Mouse (Mus musculus) embryonic facial prominence, embryonic 11.5 days (tissue): Measurements from ENCODE around the gene Sytl1. TPM values are rescaled to one million over a fixed set of nuclear protein-coding genes. Genes with fewer than 3 reads are reported as not detected.

Experiments used
- ATAC-seq: fragments of 200-750 bp; cut with Nextera tagmentation; replicated peaks from 2 replicates; pipeline ENCODE4 v1.8.0; 2017; ENCODE audit warnings: low read depth; ENCODE audit not compliant: insufficient number of reproducible peaks, low FRiP score, low TSS enrichment
- DNase-seq: peaks from one replicate; pipeline ENCODE4 v3.0.0-alpha.2; 2015; ENCODE audit warnings: low spot score
- H3K27ac ChIP-seq: fragments of 300-500 bp; sonication (generic); replicated peaks from 2 replicates; pipeline ENCODE4 v1.5.1; 2014; ENCODE audit warnings: mild to moderate bottlenecking, low read depth, low read length, control low read depth
- H3K27me3 ChIP-seq: fragments of 300-500 bp; sonication (generic); 2 replicates; pipeline ENCODE4 v1.6.1; 2014; ENCODE audit warnings: mild to moderate bottlenecking, low read length, moderate library complexity, mixed read lengths; ENCODE audit not compliant: control insufficient read depth, insufficient read depth
- H3K36me3 ChIP-seq: fragments of 300-500 bp; sonication (generic); replicated peaks from 2 replicates; pipeline ENCODE4 v1.6.1; 2014; ENCODE audit warnings: low read depth, mild to moderate bottlenecking, low read length, moderate library complexity, mixed read lengths; ENCODE audit not compliant: control insufficient read depth, insufficient read depth
- H3K4me1 ChIP-seq: fragments of 300-500 bp; sonication (generic); 2 replicates; pipeline ENCODE4 v1.6.1; 2014; ENCODE audit warnings: low read length, mixed read lengths; ENCODE audit not compliant: control insufficient read depth, insufficient read depth
- H3K4me2 ChIP-seq: fragments of 300-500 bp; sonication (generic); 2 replicates; pipeline ENCODE4 v1.6.1; 2014; ENCODE audit warnings: low read depth, mild to moderate bottlenecking, control low read depth, low read length, moderate library complexity
- H3K4me3 ChIP-seq: fragments of 300-500 bp; sonication (generic); 2 replicates; pipeline ENCODE4 v1.5.1; 2014; ENCODE audit warnings: low read depth, low read length, control low read depth
- H3K9ac ChIP-seq: fragments of 300-500 bp; sonication (generic); replicated peaks from 2 replicates; pipeline ENCODE4 v1.6.1; 2014; ENCODE audit warnings: mild to moderate bottlenecking, control low read depth, low read length
- H3K9me3 ChIP-seq: fragments of 300-500 bp; sonication (generic); replicated peaks from 2 replicates; pipeline ENCODE4 v1.6.1; 2016; ENCODE audit warnings: mild to moderate bottlenecking, low read length, inconsistent platforms, mixed read lengths; ENCODE audit not compliant: control insufficient read depth
- WGBS: fragments of 180-500 bp; shearing (Covaris S2); extraction: QIAGEN DNeasy Blood & Tissue Kit; methylation state at CpG from one replicate; pipeline ENCODE4 v1.1.7; 2014; 5-methylcytosine and 5-hydroxymethylcytosine counted together
- polyA plus RNA-seq: library from polyadenylated mRNA; unstranded; fragments of >200 nt; fragmentation: Nextera tagmentation; extraction: Ambion mirVana; gene quantifications from 2 replicates; pipeline ENCODE4 v1.2.1, GENCODE M21; 2014

Gene Sytl1
- polyA plus RNA-seq, 1 experiment from 2014 or later, result 1.2 TPM

GRCm38 (mm10) chr4:133253412-133253811, 9.5 kb downstream of the Sytl1 start:
- no peak overlapping the region for H3K9ac ChIP-seq
- WGBS, result 90% methylated on average over 12 of the region's 12 CpGs
- peaks cover 37% of the 10 kb centered on the region for H3K27me3 ChIP-seq
- no peak for DNase-seq
- no peaks in the 10 kb centered on the region; the same call in 1 of the 2 replicates for H3K4me1 ChIP-seq
- no peaks in the 10 kb centered on the region for H3K36me3 ChIP-seq
- no peak overlapping the region for H3K4me2 ChIP-seq
- H3K9me3 ChIP-seq, result no peaks in the 10 kb centered on the region
- no peak overlapping the region for H3K27ac ChIP-seq
- no peak for ATAC-seq
- no peak overlapping the region for H3K4me3 ChIP-seq

GRCm38 (mm10) chr4:133252089-133252488, 10.8 kb downstream of the Sytl1 start:
- Histone ChIP-seq H3K4me3 (no peak overlapping the region), H3K9me3 (no peaks in the 10 kb centered on the region), H3K9ac (no peak overlapping the region), H3K4me2 (no peak overlapping the region), H3K27me3 (peaks cover 43% of the 10 kb centered on the region), H3K27ac (no peak overlapping the region), H3K36me3 (no peaks in the 10 kb centered on the region), H3K4me1 (no peaks in the 10 kb centered on the region; the same call in 1 of the 2 replicates)
- ATAC-seq, result no peak
- peak; percentile 43 for DNase-seq
- WGBS, result 33% methylated on average over 4 of the region's 4 CpGs

GRCm38 (mm10) chr4:133251214-133251613, 11.7 kb downstream of the Sytl1 start:
- peak overlapping the region; percentile 36 for H3K4me3 ChIP-seq
- H3K4me2 ChIP-seq, result peak overlapping the region; percentile 78
- H3K27me3 ChIP-seq, result peaks cover 41% of the 10 kb centered on the region
- 1% methylated on average over 30 of the region's 31 CpGs for WGBS
- no peak overlapping the region for H3K27ac ChIP-seq
- no peaks in the 10 kb centered on the region for H3K36me3 ChIP-seq
- ATAC-seq (no peak), DNase-seq (peak; percentile 38)
- peak overlapping the region; percentile 44 for H3K9ac ChIP-seq
- no peaks in the 10 kb centered on the region; the same call in 1 of the 2 replicates for H3K4me1 ChIP-seq
- no peaks in the 10 kb centered on the region for H3K9me3 ChIP-seq

GRCm38 (mm10) chr4:133250609-133251008, 12.3 kb downstream of the Sytl1 start:
- no peak for ATAC-seq

GRCm38 (mm10) chr4:133247806-133248449, 15.0 kb downstream of the Sytl1 start:
- H3K36me3 ChIP-seq, result no peaks in the 10 kb centered on the region
- no peaks in the 10 kb centered on the region for H3K9me3 ChIP-seq
- no peak overlapping the region for H3K4me3 ChIP-seq
- no peak overlapping the region for H3K4me2 ChIP-seq
- no peak overlapping the region for H3K9ac ChIP-seq
- H3K27me3 ChIP-seq, result peaks cover 39% of the 10 kb centered on the region
- H3K27ac ChIP-seq, result no peak overlapping the region
- H3K4me1 ChIP-seq, result no peaks in the 10 kb centered on the region; the same call in 1 of the 2 replicates
- ATAC-seq, result no peak
- 76% methylated on average over 13 of the region's 13 CpGs for WGBS
- DNase-seq, result no peak

More at GRCm38 (mm10) chr4:133250609-133251008, 12.3 kb downstream of the Sytl1 start:
- no peaks in the 10 kb centered on the region; the same call in 1 of the 2 replicates for H3K4me1 ChIP-seq
- H3K36me3 ChIP-seq, result no peaks in the 10 kb centered on the region
- peak; percentile 80 for DNase-seq
- H3K9ac ChIP-seq, result peak overlapping the region; percentile 44
- no peak overlapping the region for H3K27ac ChIP-seq
- H3K27me3 ChIP-seq, result peaks cover 39% of the 10 kb centered on the region
- WGBS, result 3% methylated on average over 22 of the region's 22 CpGs
- no peaks in the 10 kb centered on the region for H3K9me3 ChIP-seq
- peak overlapping the region; percentile 36 for H3K4me3 ChIP-seq
- H3K4me2 ChIP-seq, result peak overlapping the region; percentile 78

- no peak overlapping the region for H3K27ac ChIP-seq
- 28% methylated on average over 15 of the region's 15 CpGs for WGBS
- no peak overlapping the region for H3K4me2 ChIP-seq
- H3K27me3 ChIP-seq, result peaks cover 36% of the 10 kb centered on the region
- no peak overlapping the region for H3K4me3 ChIP-seq
- no peak for ATAC-seq
- H3K4me1 ChIP-seq, result no peaks in the 10 kb centered on the region; the same call in 1 of the 2 replicates
- H3K9ac ChIP-seq, result no peak overlapping the region
- no peak for DNase-seq
- no peaks in the 10 kb centered on the region for H3K9me3 ChIP-seq
- H3K36me3 ChIP-seq, result no peaks in the 10 kb centered on the region
Observed at GRCm38 (mm10) chr4:133247072-133247471, 15.8 kb downstream of the Sytl1 start.

GRCm38 (mm10) chr4:133244289-133244688, 18.6 kb downstream of the Sytl1 start:
- H3K4me1 ChIP-seq, result peaks cover 3% of the 10 kb centered on the region
- H3K9ac ChIP-seq, result no peak overlapping the region
- no peak overlapping the region for H3K4me2 ChIP-seq
- no peaks in the 10 kb centered on the region for H3K9me3 ChIP-seq
- no peaks in the 10 kb centered on the region for H3K36me3 ChIP-seq
- no peak overlapping the region for H3K4me3 ChIP-seq
- DNase-seq, result no peak
- H3K27ac ChIP-seq, result no peak overlapping the region
- ATAC-seq, result no peak
- peaks cover 19% of the 10 kb centered on the region for H3K27me3 ChIP-seq
- WGBS, result 81% methylated on average over 1 of the region's 1 CpGs

- no peak overlapping the region for H3K9ac ChIP-seq
Observed at GRCm38 (mm10) chr4:133243538-133243937, 19.4 kb downstream of the Sytl1 start.

More at GRCm38 (mm10) chr4:133243538-133243937, 19.4 kb downstream of the Sytl1 start:
- Histone ChIP-seq H3K9me3 (no peaks in the 10 kb centered on the region), H3K4me3 (no peak overlapping the region), H3K27ac (no peak overlapping the region), H3K36me3 (no peaks in the 10 kb centered on the region), H3K27me3 (peaks cover 19% of the 10 kb centered on the region), H3K4me2 (no peak overlapping the region), H3K4me1 (peaks cover 3% of the 10 kb centered on the region)
- ATAC-seq (no peak), DNase-seq (no peak)
- whole genome bisulfite sequencing, result 41% methylated on average over 11 of the region's 13 CpGs
